Mouse (Mus musculus) spleen, embryonic (tissue): Measurements from ENCODE around the gene Slc12a1.

Experiments
- CTCF ChIA-PET: fragments of 350-600 bp; sonication (Branson Sonifier 250); formaldehyde crosslinking; loops from one replicate; lab custom pipeline; 2022; lab: Charles Lee

The Slc12a1 gene

DNA sequence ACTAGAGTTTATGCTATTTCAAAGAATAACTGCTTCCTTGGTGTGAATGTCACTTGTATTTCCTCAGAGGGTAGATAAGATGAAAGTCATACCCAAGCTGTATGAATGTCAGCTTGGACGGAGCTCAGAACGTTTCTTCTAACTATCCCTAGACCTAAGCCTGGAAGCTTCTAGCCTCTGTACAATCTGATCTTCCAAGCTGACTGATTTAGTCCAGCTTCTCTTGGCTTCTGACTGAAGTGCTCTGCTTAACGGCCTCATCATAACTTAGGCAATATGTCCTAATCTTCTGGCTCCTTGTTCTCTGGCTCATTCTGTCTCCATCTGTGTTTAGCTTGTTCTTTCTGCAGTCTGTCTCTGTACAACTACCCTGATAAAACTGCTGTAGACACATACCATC, 102.3 kb downstream of the Slc12a1 start:
- CTCF ChIA-PET: no interaction called here

DNA sequence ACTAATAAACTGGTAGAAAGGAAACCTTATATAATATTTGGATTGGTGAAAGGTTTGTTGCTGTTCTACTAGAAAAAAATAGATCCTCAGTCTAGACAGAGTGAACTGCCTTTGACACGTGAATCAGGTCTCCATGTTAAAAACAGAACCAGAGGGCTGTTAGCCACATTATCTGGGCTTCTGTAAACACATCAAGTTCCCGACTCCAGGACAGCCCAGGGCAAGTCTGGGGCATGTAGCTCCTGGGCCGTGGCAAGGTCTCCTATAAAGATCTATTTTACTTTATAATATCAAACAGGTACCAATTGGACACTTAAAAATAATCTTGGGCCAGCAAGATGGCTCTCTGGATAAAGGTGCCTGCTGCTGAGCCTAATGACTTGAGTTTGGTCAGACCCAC, 103.6 kb downstream of the Slc12a1 start:
- CTCF ChIA-PET: no interaction called here

DNA sequence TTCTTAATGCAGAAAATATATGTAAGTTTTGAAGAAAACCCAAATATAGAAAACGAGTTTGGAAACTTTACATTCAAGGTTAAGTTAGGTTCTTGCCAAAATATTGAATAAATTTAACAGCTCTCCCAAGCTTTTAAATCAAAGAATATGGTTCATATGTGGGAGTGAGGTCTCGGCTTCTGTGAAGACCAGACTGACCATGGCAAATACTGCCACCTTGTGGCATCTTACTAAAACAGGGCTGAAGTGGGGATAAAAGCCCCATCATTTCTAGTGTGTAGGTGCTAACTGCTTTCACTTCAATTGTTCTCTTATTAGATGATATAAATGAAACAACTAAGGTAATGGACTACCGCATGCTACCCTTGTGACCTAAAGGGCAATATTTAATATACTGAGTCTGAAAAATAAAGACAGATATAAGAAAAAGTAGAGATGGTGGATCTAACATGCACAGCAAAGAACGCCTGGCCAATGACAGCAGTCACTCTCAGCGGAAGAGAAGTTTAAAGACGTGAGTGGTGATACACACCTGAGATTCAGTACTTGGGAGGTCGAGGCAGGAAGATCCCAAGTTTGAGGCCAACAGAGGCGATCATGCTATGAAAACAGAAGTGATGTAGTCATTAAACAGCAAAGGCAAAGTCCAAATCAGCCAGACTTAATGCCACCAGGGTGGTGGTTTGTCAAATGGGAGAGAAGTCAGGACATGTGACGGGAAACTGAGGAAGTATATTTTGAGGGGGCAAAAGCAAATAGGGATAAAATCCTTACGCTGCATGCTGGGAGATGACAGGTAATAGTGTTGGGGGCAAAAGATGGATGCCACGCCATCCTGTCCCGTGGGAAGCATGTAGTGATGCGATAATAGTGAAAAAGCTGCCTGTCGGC, 107.2 kb downstream of the Slc12a1 start:
- CTCF ChIA-PET: interaction anchor here (0.7 kb wide), 1 partner anchor 11 kb away, joined by 3 read pairs; no protein-coding TSS in a partner anchor

DNA sequence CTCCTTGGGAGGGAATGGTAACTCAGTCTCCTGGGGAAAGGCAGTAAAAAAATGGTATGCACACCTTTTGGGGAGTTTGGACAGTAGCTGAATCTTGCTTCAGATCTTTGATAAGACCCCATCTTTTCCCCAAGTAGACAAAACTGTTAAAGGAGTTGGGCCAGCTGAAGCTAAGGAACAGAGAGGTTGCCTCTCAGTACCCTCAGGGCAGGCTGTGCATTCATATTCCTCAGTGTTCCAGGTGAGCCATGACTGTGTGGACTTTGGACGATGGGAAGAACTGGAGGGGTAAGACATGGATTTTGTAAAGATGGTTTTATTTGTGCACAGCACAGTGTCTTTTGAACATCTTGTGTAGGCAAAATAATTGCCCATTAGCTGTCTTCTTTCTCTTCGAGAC, 108.0 kb downstream of the Slc12a1 start:
- CTCF ChIA-PET: no interaction called here

DNA sequence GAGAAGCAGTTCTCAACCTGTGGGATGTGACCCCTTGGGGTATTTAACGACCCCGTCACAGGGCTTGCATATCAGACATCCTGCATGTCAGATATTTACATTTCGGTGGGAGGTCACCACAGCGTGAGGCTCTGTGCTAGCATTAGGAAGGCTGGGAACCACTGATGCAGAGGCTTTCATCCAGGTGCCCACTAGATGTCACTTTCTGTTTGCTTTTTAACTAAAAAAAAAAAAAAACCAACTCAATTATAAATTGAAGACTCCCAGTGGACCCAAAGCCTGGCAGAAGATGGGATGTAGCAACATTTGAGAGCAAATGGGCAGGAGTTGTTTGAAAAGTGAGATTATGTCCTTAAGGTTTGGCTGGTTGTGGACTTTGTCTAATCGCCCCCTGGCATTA, 110.8 kb downstream of the Slc12a1 start:
- CTCF ChIA-PET: no interaction called here

DNA sequence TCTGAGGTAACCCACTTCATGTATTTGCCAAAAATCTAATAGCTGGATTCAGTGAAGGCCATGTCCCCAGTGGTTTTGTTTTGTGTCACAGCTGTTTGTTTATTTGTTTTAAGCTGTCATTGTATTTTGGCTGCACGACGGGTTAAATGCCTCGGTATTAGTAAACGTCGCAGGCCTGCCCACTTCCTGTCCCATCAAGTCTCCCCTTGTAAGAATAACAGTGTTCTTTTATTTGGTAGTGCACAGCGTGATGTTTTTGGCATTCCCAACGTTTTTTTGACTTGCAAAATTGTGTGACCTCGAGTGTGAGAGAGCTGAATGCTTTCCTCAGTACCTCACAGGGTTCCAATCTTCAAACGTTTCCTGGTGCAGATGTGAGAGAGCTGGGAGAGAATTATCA, 111.4 kb downstream of the Slc12a1 start:
- CTCF ChIA-PET: interaction anchor here (0.6 kb wide), 1 partner anchor 48 kb away, joined by 4 read pairs; no protein-coding TSS in a partner anchor

DNA sequence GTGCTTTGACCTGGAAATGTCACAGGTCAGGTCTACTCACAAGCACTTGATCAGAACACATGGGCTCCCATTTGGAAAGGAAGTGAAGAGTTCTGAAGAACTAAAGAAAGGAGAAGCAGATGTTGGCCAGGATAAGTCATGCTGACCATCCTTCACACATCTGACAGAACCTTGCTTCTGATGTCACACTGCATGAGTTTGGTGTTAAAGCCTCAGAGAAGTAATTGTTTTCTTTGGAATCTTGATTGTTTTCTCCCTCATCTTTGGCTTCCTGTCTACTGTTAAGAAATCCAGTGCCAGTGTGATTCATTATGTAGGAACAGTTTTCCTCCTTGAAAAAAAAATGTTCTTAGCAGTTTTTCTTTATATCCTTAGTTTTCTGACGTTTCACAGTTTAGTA, 116.6 kb downstream of the Slc12a1 start:
- CTCF ChIA-PET: no interaction called here

DNA sequence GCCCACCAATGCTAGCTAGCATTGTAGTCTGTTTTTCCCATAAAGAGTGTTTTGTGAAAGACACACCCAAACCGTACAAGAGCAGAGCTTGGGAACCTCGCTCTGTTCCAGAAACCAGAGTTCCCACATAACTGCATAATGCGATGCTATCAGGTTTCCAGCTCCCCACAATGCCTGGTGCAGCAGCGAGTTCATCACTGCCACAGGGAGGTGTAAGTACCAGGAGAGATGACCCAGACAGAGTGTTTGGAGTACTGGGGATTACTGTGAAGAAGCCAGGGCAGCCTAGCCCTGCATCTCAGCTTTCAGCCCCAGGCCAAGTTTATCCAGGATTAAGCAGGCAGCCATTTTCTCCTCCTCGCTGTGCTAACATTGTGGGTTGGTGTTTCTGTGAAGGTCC, 123.3 kb downstream of the Slc12a1 start:
- CTCF ChIA-PET: no interaction called here

DNA sequence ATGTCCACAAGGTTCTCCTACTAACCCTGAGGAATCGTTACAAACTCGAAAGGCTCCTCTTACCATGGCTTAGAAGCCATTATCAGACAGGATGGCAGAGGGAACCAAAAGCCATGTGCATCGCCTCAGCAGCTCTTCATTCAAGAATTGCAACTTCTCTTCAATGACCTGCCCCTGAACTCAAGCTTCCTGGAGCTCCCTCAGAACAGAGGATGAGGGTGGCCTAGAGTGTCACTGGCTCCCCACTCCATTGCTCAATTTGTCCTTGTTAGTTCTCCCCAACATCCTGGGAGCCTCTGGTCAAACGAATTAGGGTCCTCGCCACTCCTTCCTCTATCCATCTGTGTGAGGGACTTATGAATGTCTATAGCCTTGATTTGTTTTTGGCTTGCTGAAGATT, 124.4 kb downstream of the Slc12a1 start:
- CTCF ChIA-PET: no interaction called here

DNA sequence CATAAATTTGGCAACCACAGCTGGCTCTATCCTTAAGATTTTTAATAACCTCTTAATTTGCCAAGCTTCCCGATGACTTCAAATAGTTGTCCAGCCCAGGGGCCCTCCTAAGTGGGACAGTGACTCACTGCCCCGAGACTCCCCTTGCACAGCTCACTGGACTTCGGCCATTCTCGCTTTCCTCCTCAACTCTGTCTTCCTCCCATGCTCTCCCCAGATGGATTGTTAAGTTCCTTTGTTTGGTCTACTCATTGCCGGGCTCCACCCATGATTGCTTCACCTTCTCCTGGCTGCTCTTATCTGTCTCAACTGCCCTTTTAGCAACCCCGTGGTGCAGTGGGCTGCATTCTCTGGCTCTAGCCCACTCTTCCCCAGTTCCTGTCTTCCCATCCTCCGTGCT, 126.2 kb downstream of the Slc12a1 start:
- CTCF ChIA-PET: no interaction called here
